Mouse (Mus musculus): ENCODE results near the gene Med4.
A peak's percentile ranks its signal among the peaks of the same experiment; 100 is the strongest.

Med4 gene

DNA sequence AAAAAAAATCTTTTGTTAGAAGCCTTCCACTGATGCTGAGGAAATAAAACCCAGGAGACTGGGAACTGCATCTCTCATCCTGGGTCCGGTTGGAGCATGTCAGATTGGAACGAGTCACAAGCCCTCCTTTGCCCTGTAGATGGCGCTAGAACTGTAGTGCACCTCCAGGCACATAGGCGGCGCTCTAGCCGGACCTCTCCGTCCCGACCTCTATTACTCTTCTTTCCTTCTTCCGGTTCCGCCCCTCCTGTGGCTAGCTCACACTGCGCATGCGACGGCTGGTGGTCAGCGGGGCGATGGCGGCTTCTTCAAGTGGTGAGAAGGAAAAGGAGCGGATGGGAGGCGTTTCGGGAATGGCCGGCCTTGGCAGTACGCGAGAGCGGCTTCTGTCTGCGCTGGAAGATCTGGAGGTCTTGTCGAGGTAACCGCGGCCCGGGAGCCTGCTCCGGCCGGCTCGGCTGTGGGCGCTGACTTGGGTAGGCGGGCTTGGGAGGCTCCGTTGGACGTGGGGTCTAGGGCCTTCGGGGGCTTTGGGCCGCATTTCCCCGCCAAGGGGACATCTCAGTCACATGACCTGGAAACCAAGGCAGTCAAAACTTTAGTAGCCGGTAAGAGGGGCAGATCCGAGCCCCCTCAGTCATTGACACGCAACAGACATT, at the start of gene Med4:
Gene Med4, plus strand, starts transcription at position 261 of the 659 bp plus-strand sequence.
- peak; percentile 93 to 94 for DNase-seq (ENCODE audit: low spot score in 2 of 2)

DNA sequence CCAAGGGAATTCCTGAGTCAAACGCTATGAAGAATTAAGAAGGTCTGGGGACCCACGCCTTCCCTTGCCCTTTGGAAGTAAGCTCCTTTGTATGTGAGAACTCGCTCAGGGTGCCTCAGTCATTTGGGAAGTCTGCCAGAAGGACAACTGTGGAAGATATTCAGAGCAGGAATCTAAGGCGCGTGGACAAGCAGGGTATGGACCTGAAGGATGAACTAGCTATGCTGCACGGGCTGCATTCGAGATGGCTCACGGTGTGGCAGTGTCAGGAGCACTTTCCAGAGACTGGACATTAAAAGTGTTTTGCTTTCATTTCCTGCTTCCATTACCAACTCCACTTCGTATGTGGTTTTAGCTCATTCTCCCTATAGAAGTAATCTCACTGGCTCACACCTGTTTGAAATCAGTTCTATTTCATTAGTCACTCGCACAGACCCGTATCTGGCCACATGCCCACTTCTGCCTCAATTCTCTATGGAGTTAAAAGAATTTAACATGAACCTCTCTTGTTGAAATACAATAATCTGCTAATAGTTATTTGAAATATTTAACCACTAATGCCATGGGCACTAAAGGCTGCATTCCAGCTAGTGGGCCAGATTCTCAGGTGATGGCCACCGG, 49.2 kb upstream of the Med4 start:
- no peak for DNase-seq (ENCODE audit: low spot score in 2 of 2)

DNA sequence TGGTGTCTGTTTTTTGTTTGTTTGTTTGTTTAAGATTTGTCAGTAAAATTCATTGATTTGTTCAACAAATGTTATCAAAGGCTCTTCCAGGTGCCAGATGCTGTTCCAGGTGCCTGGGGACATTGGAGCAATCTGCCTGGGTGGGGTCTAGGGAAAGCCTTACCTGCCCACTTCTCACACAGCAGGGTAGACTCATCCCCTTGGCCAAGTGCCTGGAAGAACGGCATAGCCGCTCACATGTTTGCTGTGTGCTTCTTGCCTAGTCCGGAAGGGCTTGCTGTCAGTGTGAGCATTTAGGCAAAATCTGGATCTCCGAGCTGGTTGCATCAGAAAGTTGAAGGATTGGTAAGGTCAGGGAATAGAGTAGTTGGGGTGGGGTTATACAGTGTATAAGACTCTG, 47.6 kb upstream of the Med4 start:
- DNase-seq (ENCODE audit: low spot score in 2 of 2): no peak

DNA sequence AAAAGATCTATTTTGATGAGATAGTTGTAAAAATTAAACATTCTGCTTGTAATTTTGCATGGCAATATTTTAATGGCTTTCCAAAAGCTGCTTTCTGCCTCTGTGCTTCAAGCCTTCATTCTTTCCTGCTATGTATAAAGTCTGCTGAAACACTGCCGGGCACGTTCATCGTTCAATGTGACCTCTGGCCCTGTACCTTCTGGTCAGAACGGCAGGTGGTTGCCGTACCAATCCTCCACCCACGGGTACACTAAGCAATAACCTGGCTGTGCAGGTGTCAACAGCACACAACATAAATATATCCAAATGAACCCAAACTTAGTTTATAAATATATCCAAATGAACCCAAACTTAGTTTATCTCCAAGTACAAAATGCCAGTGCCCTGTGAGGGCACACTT, 42.1 kb upstream of the Med4 start:
- DNase-seq (ENCODE audit: low spot score in 2 of 2): no peak

DNA sequence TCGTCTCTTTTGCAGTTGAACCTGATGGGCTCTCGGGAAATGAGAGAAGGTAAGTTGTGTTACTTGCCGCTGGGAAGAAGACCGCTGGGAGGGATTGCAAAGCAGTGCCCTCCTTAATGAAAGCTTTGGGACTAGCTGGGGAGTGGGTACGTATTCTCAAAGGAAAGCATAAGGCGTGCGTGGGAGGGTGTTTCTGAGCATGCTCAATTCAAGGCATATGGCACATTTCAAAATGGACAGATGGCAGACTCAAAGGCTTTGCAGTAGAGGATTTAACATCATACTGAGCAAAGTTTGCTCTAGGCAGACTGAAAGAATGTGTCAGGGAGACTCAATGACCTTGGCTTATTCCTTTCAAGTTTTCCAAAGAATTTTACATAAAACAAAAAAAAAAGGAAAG, 40.3 kb upstream of the Med4 start:
- no peak for DNase-seq (ENCODE audit: low spot score in 2 of 2)

DNA sequence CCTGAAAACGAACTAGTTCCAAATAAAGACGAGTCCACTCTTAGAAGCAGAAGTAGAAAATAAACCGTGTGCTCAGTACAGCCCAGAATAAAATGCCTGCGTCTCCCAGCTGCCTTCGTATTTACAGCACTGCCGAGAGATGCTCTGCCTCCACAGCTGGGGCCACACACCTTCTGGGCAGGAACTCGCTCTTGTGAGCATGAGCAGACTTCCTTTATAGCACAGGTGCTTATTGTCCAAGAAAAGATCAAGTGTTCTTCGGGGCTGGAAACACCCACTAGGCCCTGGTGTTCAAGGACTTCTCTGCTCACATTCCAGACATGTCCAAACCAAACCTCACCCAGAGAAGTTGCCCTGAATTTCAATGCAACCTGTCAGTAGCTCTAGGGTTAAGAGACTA, 39.2 kb upstream of the Med4 start:
- DNase-seq (ENCODE audit: low spot score in 2 of 2): no peak

DNA sequence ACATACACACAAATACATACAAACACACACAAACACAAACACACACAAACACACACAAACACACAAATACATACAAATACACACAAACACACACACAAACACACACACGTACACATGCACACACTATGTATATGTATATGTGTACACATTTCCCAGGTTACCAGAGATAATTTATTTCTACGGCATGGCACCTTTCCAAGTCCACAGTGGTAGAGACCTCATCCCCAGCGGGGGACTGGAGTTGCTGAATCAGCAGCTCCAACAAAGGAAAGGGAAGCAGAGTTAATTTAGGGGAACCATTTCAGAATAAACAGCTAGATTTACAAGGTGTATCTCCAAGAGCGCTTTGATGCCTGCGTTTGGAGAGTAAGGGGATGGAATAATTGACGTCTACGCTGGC, 37.6 kb upstream of the Med4 start:
- DNase-seq (ENCODE audit: low spot score in 2 of 2): no peak

DNA sequence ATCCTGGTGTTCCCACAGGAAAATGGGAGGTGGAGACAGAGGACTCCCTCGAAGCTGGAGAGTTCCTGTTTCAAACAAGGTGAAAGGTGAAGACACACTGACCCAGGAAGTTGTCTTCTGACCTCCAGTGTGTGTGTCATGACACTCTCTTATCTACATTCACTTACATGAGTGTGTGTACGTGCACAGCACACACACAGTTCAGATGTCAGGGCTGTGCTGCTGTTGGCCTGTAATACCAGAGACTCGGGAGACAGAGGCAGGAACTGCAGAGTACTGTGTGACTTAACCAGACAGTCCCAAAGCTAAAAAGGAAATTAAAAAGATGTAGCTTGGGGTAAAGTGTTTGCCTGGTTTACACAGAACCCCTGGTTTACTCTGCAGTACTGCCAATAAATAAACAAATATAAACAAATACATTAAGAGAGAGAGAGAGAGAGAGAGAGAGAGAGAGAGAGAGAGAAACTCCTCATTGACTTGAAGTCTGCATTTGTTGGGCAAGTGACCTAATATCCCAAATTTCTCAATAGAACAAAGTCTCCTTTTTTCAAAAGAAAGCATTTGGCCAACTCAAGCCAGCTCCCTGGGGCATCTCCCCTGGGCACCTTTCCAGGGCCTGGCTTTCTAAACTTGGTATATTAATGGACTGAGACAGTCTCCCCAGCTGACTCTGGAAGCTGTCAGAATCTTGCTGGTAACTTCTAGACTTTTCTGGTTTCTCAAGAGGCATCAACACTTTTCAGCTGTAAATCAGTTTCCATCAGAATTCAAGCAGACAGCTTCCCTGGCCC, 36.0 kb upstream of the Med4 start:
- DNase-seq (ENCODE audit: low spot score in 2 of 2): no peak

DNA sequence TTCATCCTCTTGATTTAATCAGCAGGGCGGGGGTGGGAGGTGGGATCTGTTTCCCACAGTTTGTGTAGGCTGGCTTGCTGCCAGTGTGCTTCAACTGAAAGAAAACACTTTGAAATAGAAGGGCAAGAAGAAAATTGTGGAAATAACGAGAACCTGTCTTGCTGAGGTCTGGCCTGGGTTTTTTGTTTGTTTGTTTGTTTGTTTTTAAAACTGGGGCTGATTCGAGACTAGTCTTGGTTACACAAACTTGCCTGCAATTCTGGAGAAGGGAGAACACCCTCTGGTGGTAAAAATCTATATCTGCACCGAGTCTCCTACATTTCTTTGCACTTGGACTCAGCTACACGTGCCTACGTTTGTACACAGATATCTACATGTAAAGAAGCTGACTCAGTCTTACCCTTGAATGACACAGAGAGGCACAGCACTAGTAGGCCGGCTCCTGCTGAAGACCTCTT, 35.2 kb upstream of the Med4 start:
- DNase-seq (ENCODE audit: low spot score in 2 of 2): peak in 1 of 2 experiments; percentile 16

DNA sequence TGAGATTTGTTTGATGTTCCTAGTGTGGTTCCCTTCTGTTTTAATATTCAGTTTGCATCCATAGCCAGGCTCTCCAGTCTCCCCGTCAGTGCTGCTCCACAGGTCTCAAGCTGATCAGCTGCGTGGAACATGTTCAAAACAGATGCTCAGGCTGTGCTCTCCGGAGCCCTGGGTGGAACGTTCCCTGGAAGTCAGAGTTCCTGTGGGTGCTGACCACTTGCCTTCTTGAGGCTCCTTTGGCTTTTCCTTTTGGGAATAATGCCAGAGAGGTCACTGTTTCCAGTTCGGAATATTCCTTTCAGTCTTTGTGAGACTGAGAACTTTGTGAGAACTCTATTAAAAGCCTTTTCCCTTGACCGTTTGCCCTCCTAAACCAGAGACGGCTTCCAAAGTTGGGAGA, 34.3 kb upstream of the Med4 start:
- DNase-seq (ENCODE audit: low spot score in 2 of 2): no peak

DNA sequence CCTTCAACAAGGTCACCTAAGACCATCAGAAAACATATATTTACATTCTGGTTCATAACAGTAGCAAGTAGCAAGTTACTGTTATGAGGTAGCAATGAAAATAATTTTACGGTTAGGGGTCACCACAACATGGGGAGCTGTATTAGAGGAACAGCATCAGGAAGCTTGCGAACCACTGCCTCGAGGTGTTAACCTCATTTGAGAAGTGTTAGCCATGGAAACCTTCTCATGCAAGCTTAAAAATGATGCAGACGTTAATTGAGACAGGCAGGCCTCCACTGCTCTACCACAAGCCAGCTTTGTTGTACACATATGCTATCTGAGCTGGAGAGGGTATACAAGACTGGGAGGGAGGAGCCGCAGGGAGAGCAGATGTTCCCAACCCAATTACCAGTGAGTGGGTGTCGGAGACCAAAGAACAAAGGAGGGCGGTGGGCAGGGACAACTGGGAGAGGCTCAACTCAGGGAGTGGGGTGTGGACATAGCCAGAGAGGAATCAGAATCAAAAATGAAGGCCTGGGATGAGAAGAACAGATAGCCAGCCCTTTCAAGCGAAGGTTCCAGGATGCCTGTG, 33.4 kb upstream of the Med4 start:
- peak; percentile 63 to 77 for DNase-seq (ENCODE audit: low spot score in 2 of 2)

DNA sequence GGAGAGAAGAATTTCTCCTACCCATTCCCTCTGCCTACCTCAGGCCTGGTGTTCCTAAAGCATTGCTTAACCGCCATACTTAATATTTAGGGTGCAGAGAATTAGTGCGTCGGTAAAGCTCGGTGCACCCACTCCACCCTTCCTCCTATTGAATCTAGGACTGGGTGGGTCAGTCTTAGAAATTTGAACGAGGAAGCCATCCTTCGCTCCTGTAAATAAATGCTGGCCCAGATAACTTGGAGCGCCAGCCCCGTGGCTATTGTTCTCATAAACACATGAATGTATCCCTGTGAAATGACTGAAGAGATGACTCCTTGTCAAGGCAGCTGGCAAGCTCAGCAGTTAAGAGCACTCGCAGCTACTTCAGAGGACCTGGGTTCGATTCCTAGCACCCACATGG, 32.7 kb upstream of the Med4 start:
- no peak for DNase-seq (ENCODE audit: low spot score in 2 of 2)

DNA sequence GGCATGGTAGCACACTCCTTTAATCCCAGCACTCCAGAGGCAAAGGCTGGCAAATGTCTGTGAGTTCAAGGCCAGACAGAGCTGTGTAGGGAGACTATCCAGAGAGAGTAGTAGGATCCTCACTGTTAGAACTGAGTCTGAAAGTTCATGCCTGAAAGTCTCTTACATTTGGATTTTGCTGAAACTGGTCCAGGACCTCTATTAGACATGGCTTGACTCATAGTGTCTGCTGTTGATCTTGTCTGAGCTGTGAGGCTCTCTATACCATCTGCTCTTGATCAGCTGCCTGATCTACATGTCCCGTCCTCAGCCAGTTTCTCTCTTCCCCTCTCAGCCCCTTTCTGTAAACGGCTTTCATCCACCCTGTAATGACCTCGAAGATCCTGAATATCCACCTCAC, 31.5 kb upstream of the Med4 start:
- DNase-seq (ENCODE audit: low spot score in 2 of 2): no peak

DNA sequence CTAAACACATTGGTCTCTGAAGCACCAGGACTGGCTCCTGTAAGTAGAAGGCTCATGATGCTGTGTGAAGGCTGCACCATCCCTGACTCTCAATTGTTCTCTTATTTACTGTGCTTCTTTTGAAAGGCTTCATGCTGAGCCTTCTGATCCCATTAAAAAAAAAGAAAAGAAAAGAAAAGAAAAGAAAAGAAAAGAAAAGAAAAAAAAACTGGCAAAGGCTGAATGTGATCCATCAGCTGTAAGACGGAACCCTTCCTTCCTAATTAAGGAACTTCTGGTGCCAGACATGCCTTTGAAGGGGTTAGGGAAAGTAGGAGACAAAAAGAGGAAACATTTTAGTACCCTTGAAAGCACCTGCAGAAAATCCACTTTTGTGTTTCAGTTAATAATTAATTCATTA, 30.1 kb upstream of the Med4 start:
- DNase-seq (ENCODE audit: low spot score in 2 of 2): no peak

DNA sequence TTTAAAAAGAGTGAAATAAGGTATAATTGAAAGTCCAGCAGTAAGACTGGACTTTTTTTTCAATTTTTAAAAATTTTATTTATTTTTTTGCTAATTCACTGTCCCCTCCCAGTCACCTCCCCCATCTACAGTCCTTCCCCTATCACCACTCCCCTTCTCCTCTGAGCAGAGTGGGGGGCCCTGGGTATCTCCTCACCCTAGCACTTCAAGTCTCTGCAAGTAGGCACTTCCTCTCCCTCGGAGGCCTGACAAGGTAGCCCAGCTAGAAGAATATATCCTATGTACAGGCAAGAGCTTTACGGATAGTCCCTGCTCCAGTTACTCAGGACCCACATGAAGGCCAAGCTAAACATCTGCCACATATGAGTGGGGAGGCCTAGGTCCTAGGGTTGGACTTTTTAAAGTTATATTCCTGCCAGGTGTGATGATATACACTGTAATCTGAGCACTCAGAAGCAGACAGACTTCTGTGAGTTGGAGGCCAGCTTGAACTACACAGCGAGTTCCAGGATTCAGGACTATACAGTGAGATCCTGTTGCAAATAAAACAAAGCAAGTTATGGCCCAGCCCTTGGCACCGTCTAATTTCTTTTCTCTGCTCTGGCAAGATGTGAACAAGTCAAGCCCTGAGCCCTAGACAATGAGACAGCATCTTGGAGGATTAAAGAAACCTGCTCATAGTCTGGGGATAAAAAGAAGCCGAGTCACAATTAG, 26.2 kb upstream of the Med4 start:
- DNase-seq (ENCODE audit: low spot score in 2 of 2): no peak

DNA sequence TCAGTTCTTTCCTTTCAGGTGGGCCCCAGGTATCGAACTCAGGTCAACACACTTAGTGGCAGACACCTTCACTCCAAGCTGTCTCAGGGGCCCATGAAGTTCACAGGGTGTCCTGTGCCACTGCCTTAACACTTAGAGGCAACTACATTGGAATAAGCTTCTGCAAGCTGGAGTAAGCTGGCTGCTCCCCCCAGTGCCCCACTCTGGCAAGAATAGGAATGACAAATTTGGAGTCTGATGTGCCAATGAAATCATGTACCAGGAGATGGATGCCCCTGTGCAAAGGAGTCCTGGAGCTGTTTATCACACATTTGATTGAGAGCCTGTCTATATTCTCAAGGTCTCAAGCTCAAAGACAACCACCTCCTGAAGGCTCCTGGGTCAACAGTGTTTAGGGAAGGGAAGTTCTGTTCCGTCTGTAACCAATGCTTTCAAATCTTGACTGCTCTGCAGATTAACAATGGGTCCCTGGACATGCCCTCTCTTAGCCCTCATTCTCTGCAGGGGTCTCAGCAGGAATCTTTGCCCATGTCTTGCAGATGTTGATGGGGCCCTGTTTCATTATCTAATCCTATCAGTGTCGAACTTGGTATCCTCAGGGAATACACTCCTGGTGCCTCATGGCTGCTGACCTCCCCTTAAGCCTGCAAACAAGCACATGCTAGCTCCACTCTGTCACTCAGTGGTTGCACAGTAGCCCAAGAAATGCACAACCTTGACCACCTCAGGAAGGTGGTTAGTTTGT, 25.3 kb upstream of the Med4 start:
- DNase-seq (ENCODE audit: low spot score in 2 of 2): no peak

DNA sequence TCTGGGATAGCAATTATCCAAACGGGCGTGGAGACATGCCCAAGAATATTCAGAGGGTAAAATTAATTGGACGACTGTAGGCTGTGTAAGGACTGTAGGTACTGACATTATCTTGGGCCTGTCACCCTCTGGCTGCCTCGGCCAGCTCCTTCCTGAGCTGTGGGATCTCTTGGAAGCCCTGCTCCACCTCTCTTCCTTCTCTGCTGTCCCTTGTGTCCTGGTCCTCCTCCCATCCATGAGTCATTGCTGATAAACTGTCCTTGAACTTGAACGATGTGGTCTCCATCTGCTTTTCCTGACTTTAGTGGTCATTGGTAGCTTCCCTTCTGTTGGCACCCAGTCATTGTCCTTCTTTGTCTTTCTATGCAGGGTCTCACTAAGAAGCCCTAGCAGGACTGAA, 23.2 kb upstream of the Med4 start:
- DNase-seq (ENCODE audit: low spot score in 2 of 2): no peak

DNA sequence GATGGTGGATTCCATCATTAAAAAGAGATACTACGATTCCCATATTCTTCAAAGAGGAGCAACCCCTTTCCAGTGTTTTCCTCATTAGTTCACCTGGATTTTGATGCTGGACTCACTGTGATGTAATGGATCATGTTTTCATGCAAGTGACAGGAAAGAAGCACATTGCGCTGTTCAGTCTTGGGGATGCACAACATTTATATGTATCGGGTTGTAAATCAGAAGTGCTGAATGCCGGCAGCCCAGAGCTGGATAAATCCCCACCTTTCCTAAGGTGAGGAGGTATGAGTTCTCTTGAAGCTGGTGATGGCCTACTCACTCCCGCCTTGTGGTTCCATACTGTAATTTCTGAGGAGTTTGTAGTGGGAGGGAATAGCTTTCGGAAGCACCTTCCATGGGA, 16.5 kb upstream of the Med4 start:
- no peak for DNase-seq (ENCODE audit: low spot score in 2 of 2)

DNA sequence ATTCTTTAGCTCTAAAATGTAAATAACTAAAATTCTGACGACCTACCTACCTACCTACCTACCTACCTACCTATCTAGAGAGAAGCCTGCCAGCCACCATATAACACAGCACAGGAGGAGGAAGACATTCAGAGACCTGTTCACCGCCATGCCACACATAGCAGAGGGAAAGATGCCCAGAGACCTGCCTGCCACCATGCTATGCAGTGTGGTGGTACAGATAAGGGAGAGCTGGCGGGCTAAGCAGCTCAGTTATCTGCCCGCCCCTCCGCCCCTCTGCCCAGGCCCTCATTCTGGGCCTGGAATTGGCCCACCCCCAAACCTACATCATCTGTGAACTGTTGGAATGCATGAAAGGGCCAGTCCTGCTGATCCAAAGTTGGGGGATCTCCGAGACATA, 15.7 kb upstream of the Med4 start:
- DNase-seq (ENCODE audit: low spot score in 2 of 2): no peak

DNA sequence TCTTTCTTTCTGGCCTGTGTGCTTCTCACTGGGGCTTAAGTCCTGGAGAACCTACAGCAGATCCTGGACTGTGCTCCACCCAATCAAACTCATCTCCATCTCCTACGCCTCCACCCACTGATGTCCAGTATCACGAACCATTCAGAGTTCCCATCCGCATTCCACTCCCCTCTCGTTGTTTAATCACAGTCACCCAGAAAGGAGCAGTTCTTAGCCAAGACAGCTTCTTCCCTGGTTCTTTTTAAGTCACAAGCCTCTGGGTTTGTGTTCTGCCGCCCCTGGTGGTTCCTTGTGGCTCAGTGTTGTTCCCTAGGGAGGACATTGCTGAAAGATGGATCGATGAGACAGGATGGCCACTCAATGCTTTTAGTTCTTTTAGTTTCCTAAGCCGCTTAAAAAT, 14.1 kb upstream of the Med4 start:
- DNase-seq (ENCODE audit: low spot score in 2 of 2): no peak

DNA sequence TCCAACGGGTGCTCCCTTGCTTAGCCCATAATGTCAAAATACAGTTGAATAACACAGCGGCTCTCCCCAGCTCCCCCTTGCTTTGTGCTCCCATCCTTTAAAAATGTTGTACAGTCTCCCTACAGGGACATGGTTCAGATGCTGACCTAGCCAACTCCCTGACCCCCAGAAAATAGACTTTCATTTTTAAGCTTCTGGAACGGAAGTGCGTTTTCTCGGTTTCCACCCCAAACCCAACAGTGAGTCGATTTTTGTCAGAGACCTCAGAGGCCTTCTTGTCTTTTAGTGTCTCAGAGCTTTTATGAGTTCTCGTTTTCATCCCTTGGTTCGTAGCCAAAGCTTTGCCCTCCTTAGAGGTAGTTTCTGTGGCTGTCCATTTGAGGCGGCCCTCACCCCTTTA, 8.5 kb upstream of the Med4 start:
- no peak for DNase-seq (ENCODE audit: low spot score in 2 of 2)
